Mouse (Mus musculus): Measurements from ENCODE around the gene Per1. TPM values are rescaled to one million over a fixed set of nuclear protein-coding genes. Genes with fewer than 3 reads are reported as not detected.

Per1 gene
- total and polyA plus RNA-seq, 3 experiments, result 36.4 to 79.8 (median 44.4) TPM

DNA sequence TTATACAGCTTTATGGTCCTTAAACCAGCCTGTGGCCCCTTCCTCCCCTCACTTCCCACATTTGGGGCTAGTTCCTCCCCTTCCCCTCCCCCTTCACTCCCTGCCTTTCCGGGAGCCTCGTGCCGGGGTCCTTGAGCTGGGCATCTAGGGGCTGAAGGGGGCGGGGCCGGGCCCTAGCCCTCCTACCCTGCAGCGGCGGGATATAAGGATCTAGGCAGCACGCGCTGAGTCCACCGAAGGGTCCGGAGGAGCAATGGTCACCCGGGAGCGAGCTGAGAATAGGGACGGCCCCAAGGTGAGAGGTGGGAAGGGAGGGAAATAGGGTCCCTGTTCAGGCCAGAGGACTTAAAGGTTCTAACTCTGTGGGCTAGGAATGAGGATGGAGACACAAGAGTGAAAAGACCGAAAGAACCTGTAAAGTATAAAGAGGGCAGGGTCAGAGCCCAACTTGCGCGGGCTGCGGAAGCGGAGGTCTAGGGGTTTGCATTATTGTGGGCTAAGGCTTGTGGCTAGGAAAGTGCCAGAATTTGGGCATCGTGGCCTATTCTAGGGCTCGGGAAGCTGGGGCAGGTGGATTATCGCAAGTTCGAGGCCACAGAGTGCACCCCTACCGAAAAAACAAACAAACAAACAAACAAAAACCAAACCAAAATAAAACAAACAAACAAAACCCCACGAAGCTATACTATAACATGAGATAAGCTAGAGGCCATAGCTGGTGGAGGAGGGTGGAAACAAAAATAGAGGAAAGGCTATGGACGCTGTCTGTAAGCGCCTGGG lies 25.4 kb downstream of the Per1 start, which contains the start of gene Hes7:
Gene Hes7, plus strand, starts transcription at position 184 of the 780 bp plus-strand sequence.
- peak within 1 kb of the TSS; percentile 61 for H3K4me3 ChIP-seq
- TF ChIP-seq POLR2A (IDR thresholded peaks at IDR 0.05; ENCODE audit: insufficient read depth, low read depth, low read length) (no peak), EP300 (IDR thresholded peaks at IDR 0.05; ENCODE audit: insufficient read depth, low read depth, low read length) (no peak), CTCF (IDR thresholded peaks at IDR 0.05) (no peak)
- DNase-seq, result peak in 1 of 2 experiments; percentile 37
- H3K9ac ChIP-seq (ENCODE audit: low read depth, low read length), result peak within 1 kb of the TSS; percentile 79
- peaks cover 2% of the 10 kb centered on the region; the same call in 1 of the 2 replicates for H3K4me1 ChIP-seq (ENCODE audit: control insufficient read depth, insufficient read depth, low read length)
- peak within 1 kb of the TSS; percentile 88 for H3K27ac ChIP-seq
- no peaks in the 10 kb centered on the region for H3K27me3 ChIP-seq (ENCODE audit: control insufficient read depth, insufficient read depth, low read length)
- no peaks in the 10 kb centered on the region for H3K36me3 ChIP-seq (ENCODE audit: control insufficient read depth, insufficient read depth, low read length)
- WGBS, result 28% methylated on average over 27 of the region's 27 CpGs
- H3K79me2 ChIP-seq (replicated peaks; ENCODE audit: control insufficient read depth, insufficient read depth, low read length), result no peaks in the 10 kb centered on the region
- intact Hi-C loops (cut with DNase I), result loop anchor here (5.0 kb wide), 1 partner anchor 153 kb away; the partner anchor contains the start of gene Slc25a35

DNA sequence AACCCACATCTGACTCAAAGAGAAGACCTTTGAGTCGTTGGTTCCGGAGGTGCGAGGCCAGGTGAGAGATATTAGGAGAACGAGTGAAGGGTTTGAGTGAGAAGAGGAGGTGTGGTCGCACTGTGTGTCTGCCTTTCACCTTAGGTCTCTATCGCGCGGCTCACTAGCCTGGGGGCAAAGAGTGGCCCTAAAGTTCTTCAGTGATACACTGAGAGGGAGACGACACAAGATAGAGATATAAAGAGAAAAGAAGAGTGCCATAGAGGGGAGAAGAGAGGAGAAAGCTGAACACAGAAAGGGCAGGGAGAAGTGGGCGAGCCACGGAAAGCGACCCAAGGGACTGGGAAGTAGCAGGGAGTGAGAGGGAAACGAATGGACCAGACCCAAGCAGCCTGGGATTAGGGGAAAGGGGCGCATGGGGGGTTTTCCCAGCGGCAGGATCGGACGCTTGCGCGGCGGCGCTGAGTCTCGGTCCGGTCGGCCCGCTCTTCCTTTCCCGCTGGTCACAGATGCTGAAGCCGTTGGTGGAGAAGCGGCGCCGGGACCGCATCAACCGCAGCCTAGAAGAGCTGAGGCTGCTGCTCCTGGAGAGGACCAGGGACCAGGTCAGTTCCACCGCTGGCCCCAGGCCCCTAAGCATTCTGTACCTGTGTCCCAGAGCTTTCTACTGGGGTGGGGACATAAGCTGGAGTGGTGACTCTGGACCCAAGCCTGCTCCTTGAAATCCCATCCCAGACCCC lies 26.2 kb downstream of the Per1 start:
- DNase-seq, result peak; percentile 59 to 69
- H3K79me2 ChIP-seq (replicated peaks; ENCODE audit: control insufficient read depth, insufficient read depth, low read length), result no peaks in the 10 kb centered on the region
- TF ChIP-seq EP300 (IDR thresholded peaks at IDR 0.05; ENCODE audit: insufficient read depth, low read depth, low read length) (no peak), POLR2A (IDR thresholded peaks at IDR 0.05; ENCODE audit: insufficient read depth, low read depth, low read length) (no peak), CTCF (IDR thresholded peaks at IDR 0.05) (no peak)
- H3K27ac ChIP-seq, result peak overlapping the region; percentile 88
- intact Hi-C loops (cut with DNase I), result loop anchor here (5.0 kb wide), 1 partner anchor 154 kb away; the partner anchor contains the start of gene Slc25a35
- no peaks in the 10 kb centered on the region for H3K36me3 ChIP-seq (ENCODE audit: control insufficient read depth, insufficient read depth, low read length)
- peaks cover 6% of the 10 kb centered on the region; the same call in 1 of the 2 replicates for H3K4me1 ChIP-seq (ENCODE audit: control insufficient read depth, insufficient read depth, low read length)
- H3K27me3 ChIP-seq (ENCODE audit: control insufficient read depth, insufficient read depth, low read length), result no peaks in the 10 kb centered on the region
- WGBS, result 8% methylated on average over 33 of the region's 33 CpGs
- peak overlapping the region; percentile 79 for H3K9ac ChIP-seq (ENCODE audit: low read depth, low read length)
- peak overlapping the region; percentile 61 for H3K4me3 ChIP-seq

DNA sequence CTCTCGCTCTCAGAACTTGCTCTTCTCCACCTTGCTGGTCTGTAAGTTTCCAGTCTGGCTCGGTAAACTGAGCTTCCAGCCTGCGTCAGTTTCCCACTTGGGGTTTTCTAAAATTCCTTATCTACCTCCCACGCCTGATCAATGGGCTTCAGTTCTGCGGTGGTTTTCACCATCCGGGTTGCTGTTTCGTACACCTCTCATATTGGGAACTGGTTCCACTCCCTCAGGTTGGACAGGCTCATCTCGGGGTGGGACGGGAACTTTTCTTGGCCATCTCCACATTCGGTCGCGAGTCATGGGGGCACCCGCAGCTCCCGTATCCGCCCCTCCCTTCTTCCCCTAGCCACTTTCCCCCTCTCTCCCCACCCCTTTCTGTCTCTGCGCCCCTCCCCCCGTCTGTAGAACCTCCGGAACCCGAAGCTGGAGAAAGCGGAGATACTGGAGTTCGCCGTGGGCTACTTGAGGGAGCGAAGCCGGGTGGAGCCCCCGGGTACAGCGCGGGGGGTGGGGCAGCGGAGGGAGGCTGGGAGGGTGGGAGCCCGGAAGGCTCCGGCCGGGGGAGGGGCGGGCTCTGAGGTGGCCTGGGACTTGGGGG lies 26.8 kb downstream of the Per1 start:
- no peak for DNase-seq
- H3K27me3 ChIP-seq (ENCODE audit: control insufficient read depth, insufficient read depth, low read length), result no peaks in the 10 kb centered on the region
- H3K27ac ChIP-seq, result peak overlapping the region; percentile 88
- peak overlapping the region; percentile 61 for H3K4me3 ChIP-seq
- peaks cover 6% of the 10 kb centered on the region; the same call in 1 of the 2 replicates for H3K4me1 ChIP-seq (ENCODE audit: control insufficient read depth, insufficient read depth, low read length)
- intact Hi-C loops (cut with DNase I), result loop anchor here (1.0 to 5.0 kb wide), 2 partner anchors 55 to 155 kb away; partner anchors contain the start of gene Slc25a35
- peak overlapping the region; percentile 79 for H3K9ac ChIP-seq (ENCODE audit: low read depth, low read length)
- H3K36me3 ChIP-seq (ENCODE audit: control insufficient read depth, insufficient read depth, low read length), result no peaks in the 10 kb centered on the region
- 2% methylated on average over 31 of the region's 32 CpGs for WGBS
- TF ChIP-seq CTCF (IDR thresholded peaks at IDR 0.05), result no peak
- no peaks in the 10 kb centered on the region for H3K79me2 ChIP-seq (replicated peaks; ENCODE audit: control insufficient read depth, insufficient read depth, low read length)

DNA sequence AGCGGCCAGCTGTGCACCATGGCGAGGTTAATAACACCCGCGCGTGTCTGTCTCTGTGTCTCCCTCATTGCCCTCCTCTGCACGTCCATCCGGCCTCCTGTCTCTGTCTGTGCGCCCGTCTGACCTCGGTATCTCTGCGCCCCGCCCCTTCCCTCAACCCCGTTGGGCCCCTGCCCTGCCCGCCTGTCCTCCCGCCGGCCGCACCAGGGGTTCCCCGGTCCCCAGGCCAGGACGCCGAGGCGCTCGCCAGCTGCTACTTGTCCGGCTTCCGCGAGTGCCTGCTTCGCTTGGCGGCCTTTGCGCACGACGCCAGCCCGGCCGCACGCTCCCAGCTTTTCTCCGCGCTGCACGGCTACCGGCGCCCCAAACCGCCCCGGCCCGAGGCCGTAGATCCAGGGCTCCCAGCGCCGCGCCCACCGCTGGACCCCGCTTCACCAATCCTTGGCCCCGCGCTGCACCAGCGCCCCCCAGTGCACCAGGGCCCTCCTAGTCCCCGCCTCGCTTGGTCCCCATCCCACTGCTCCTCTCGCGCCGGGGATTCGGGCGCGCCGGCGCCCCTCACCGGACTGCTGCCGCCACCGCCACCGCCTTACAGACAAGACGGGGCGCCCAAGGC lies 27.4 kb downstream of the Per1 start, which contains the start of gene 9130213A22Rik:
Gene 9130213A22Rik, minus strand, starts transcription at position 254 of the 616 bp plus-strand sequence.
- Histone ChIP-seq H3K4me1 (ENCODE audit: control insufficient read depth, insufficient read depth, low read length) (peaks cover 6% of the 10 kb centered on the region; the same call in 1 of the 2 replicates), H3K9ac (ENCODE audit: low read depth, low read length) (peak within 1 kb of the TSS; percentile 79), H3K36me3 (ENCODE audit: control insufficient read depth, insufficient read depth, low read length) (no peaks in the 10 kb centered on the region), H3K27me3 (ENCODE audit: control insufficient read depth, insufficient read depth, low read length) (no peaks in the 10 kb centered on the region), H3K4me3 (peak within 1 kb of the TSS; percentile 61), H3K79me2 (replicated peaks; ENCODE audit: control insufficient read depth, insufficient read depth, low read length) (no peaks in the 10 kb centered on the region), H3K27ac (peak within 1 kb of the TSS; percentile 88)
- WGBS, result under 1% methylated on average over 65 of the region's 66 CpGs
- peak; percentile 93 for DNase-seq
- intact Hi-C loops (cut with DNase I), result loop anchor here (1.0 to 5.0 kb wide), 2 partner anchors 55 to 155 kb away; partner anchors contain the start of gene Slc25a35
- TF ChIP-seq EP300 (IDR thresholded peaks at IDR 0.05; ENCODE audit: insufficient read depth, low read depth, low read length) (peak; percentile 52; the same call in 1 of the 2 replicates), POLR2A (IDR thresholded peaks at IDR 0.05; ENCODE audit: insufficient read depth, low read depth, low read length) (no peak), CTCF (IDR thresholded peaks at IDR 0.05) (peak; percentile 82)

DNA sequence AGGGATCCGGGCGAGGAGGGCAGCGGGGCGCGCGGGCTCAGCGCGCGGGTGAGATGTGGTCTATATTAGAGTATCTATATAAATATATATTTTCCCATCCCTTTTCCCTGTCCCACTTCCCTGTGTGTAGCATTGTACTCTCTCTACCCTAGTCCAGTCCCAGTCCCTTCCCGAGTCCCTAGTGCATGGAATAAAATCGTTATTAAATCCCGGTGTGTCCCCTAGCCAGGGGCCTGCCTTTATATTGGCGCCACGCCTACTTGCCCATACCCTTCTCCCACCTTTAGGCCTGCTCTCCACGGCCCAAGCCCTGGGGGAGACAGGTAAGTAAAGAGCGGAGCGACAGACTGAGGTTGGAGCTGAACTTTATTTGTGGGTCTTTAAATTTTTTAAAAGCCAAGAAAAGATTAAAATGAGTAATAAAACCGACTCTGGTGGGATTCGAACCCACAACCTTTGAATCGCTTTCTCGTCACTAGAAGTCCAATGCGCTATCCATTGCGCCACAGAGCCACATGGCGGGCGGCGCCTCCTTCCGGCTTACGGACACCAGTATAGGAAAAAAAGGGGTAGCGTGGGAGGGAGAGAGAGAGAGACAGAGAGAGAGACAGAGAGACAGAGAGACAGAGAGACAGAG lies 28.2 kb downstream of the Per1 start:
- intact Hi-C loops (cut with DNase I), result loop anchor here (5.0 kb wide), 1 partner anchor 156 kb away; the partner anchor contains the start of gene Slc25a35

More for the DNA sequence above, 28.2 kb downstream of the Per1 start:
- Histone ChIP-seq H3K27ac (peak overlapping the region; percentile 88), H3K79me2 (replicated peaks; ENCODE audit: control insufficient read depth, insufficient read depth, low read length) (no peaks in the 10 kb centered on the region), H3K4me3 (peak overlapping the region; percentile 61), H3K36me3 (ENCODE audit: control insufficient read depth, insufficient read depth, low read length) (no peaks in the 10 kb centered on the region), H3K27me3 (ENCODE audit: control insufficient read depth, insufficient read depth, low read length) (no peaks in the 10 kb centered on the region), H3K4me1 (ENCODE audit: control insufficient read depth, insufficient read depth, low read length) (peaks cover 6% of the 10 kb centered on the region; the same call in 1 of the 2 replicates), H3K9ac (ENCODE audit: low read depth, low read length) (peak overlapping the region; percentile 79)
- DNase-seq, result peak; percentile 88 to 89
- peak; percentile 27 for TF ChIP-seq CTCF (IDR thresholded peaks at IDR 0.05)
- peak; percentile 82 for TF ChIP-seq EP300 (IDR thresholded peaks at IDR 0.05; ENCODE audit: insufficient read depth, low read depth, low read length)
- 0 out of 2 replicates have a peak, but pooled peaks have one; percentile 22 for TF ChIP-seq POLR2A (IDR thresholded peaks at IDR 0.05; ENCODE audit: insufficient read depth, low read depth, low read length)
- 1% methylated on average over 29 of the region's 29 CpGs for WGBS
